Mouse (Mus musculus): ENCODE data around the gene Nfia. TPM values are rescaled to one million over a fixed set of nuclear protein-coding genes. Genes with fewer than 3 reads are reported as not detected.

The Nfia gene
- polyA plus RNA-seq, 1 experiment from 2014 or later: 78.4 TPM

DNA sequence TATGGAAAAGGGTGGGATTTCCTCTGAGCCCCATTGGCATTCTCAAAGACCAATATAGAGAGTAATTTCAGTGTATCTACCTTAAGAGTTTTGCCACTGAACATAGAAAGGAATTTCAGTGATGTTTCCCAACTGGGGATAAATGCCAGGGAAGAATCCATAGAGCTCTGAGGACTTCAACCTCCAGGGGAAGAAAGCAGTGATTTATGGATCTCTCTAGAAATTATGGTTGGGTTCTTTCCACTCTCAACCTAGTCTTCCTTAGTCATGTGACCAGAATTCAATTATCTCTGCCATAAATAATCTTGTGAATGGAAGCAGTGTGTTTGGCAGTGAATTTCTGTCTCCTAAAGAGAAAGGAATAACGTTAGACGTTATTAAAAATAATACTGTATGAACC lies 85.0 kb downstream of the Nfia start:
- no peak overlapping the region for H3K9ac ChIP-seq (replicated peaks; ENCODE audit: low read depth, low read length)
- H3K27ac ChIP-seq (ENCODE audit: low read length): no peak overlapping the region
- ATAC-seq (ENCODE audit: insufficient number of reproducible peaks, insufficient read depth, low FRiP score, low read depth): no peak
- WGBS: 50% methylated on average over 2 of the region's 2 CpGs
- no peak overlapping the region for H3K4me3 ChIP-seq (ENCODE audit: low read depth, low read length)
- no peaks in the 10 kb centered on the region for H3K9me3 ChIP-seq (ENCODE audit: control insufficient read depth, low read depth, low read length)
- H3K36me3 ChIP-seq (ENCODE audit: control insufficient read depth, insufficient read depth, low read length): no peaks in the 10 kb centered on the region
- H3K27me3 ChIP-seq (ENCODE audit: control insufficient read depth, insufficient read depth, low read length): no peaks in the 10 kb centered on the region
- no peak overlapping the region for H3K4me2 ChIP-seq (replicated peaks; ENCODE audit: low read depth, low read length)
- H3K4me1 ChIP-seq (ENCODE audit: control insufficient read depth, insufficient read depth, low read length): 0 out of 2 replicates have a peak, but pooled peaks cover 8% of the 10 kb centered on the region

DNA sequence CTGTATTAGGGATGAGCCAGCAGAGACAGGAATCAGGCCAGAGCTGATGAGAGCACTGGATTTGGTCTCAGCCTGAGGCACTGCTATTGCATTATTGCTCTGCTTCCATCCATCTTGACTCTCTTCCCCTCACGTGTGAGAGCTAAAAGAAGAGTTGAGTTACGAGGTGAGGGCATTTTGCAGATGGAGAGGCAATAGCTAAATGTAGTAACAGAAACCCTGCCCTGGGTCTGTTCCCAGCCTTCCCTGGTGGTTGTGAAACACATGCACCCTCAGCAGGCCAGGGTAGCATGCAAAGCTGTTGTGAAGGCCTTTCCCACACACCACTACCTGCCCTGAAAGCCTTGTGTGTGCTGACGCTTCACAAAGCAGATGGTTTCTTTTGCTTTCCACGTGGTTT lies 86.9 kb downstream of the Nfia start:
- H3K9me3 ChIP-seq (ENCODE audit: control insufficient read depth, low read depth, low read length): no peaks in the 10 kb centered on the region
- H3K4me2 ChIP-seq (replicated peaks; ENCODE audit: low read depth, low read length): no peak overlapping the region
- no peak overlapping the region for H3K4me3 ChIP-seq (ENCODE audit: low read depth, low read length)
- ATAC-seq (ENCODE audit: insufficient number of reproducible peaks, insufficient read depth, low FRiP score, low read depth): no peak
- peak overlapping the region; percentile 29; the same call in 1 of the 2 replicates for H3K27ac ChIP-seq (ENCODE audit: low read length)
- WGBS: 66% methylated on average over 4 of the region's 4 CpGs
- no peaks in the 10 kb centered on the region for H3K36me3 ChIP-seq (ENCODE audit: control insufficient read depth, insufficient read depth, low read length)
- 0 out of 2 replicates have a peak, but pooled peaks cover 8% of the 10 kb centered on the region for H3K4me1 ChIP-seq (ENCODE audit: control insufficient read depth, insufficient read depth, low read length)
- H3K9ac ChIP-seq (replicated peaks; ENCODE audit: low read depth, low read length): no peak overlapping the region
- no peaks in the 10 kb centered on the region for H3K27me3 ChIP-seq (ENCODE audit: control insufficient read depth, insufficient read depth, low read length)

DNA sequence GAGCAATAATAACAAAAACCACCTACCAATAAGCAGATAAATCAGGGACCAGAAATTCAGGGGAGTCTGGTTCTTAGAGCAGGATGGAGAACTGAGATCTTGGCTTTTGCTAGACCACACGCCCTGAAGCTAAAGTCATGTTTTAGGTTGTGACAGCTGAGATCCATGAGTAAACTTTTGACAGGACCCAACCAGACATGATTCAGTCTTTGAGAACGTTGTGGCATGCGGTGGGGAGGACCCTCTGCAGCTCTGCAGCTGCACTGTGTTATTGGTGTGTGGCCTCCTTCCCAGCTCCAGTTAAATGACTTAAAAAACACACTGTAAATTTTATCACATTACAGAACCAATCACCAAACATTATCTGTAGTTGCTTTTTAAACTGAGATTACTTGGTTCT lies 87.8 kb downstream of the Nfia start:
- no peaks in the 10 kb centered on the region for H3K36me3 ChIP-seq (ENCODE audit: control insufficient read depth, insufficient read depth, low read length)
- H3K4me1 ChIP-seq (ENCODE audit: control insufficient read depth, insufficient read depth, low read length): 0 out of 2 replicates have a peak, but pooled peaks cover 8% of the 10 kb centered on the region
- no peak overlapping the region for H3K4me2 ChIP-seq (replicated peaks; ENCODE audit: low read depth, low read length)
- no peak overlapping the region for H3K27ac ChIP-seq (ENCODE audit: low read length)
- WGBS: 19% methylated on average over 3 of the region's 3 CpGs
- no peak overlapping the region for H3K4me3 ChIP-seq (ENCODE audit: low read depth, low read length)
- no peaks in the 10 kb centered on the region for H3K9me3 ChIP-seq (ENCODE audit: control insufficient read depth, low read depth, low read length)
- H3K27me3 ChIP-seq (ENCODE audit: control insufficient read depth, insufficient read depth, low read length): no peaks in the 10 kb centered on the region
- H3K9ac ChIP-seq (replicated peaks; ENCODE audit: low read depth, low read length): no peak overlapping the region
- no peak for ATAC-seq (ENCODE audit: insufficient number of reproducible peaks, insufficient read depth, low FRiP score, low read depth)

DNA sequence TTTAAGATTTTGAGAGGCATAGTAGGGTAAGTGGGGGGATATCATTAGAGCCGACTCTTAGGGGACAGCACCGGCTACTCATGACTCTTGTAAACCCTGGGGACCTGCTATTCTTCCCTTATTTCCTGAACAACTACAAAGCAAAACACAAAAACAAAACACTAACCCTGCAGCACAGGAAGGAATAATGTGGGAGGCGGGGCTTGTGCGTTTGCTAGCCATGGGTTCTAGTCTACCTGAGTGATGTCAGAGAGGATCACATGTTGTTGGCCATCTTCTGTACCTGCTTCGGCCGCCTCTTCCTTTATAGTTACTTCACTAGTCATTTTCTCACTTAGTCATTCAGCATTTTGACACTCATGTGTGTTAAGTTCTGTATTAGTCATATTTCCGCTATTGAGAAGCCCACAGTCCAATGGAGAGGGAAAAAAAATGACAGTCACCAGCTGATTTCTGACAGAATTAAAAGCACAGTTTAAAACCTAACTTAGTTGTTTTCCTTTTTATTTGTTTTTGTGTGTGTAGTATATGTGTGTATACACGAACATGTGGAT lies 88.3 kb downstream of the Nfia start:
- H3K36me3 ChIP-seq (ENCODE audit: control insufficient read depth, insufficient read depth, low read length): no peaks in the 10 kb centered on the region
- no peak overlapping the region for H3K4me3 ChIP-seq (ENCODE audit: low read depth, low read length)
- H3K9me3 ChIP-seq (ENCODE audit: control insufficient read depth, low read depth, low read length): no peaks in the 10 kb centered on the region
- H3K27me3 ChIP-seq (ENCODE audit: control insufficient read depth, insufficient read depth, low read length): no peaks in the 10 kb centered on the region
- 86% methylated on average over 8 of the region's 8 CpGs for WGBS
- 0 out of 2 replicates have a peak, but pooled peaks cover 8% of the 10 kb centered on the region for H3K4me1 ChIP-seq (ENCODE audit: control insufficient read depth, insufficient read depth, low read length)
- H3K4me2 ChIP-seq (replicated peaks; ENCODE audit: low read depth, low read length): no peak overlapping the region
- no peak overlapping the region for H3K27ac ChIP-seq (ENCODE audit: low read length)
- H3K9ac ChIP-seq (replicated peaks; ENCODE audit: low read depth, low read length): no peak overlapping the region
- ATAC-seq (ENCODE audit: insufficient number of reproducible peaks, insufficient read depth, low FRiP score, low read depth): no peak

DNA sequence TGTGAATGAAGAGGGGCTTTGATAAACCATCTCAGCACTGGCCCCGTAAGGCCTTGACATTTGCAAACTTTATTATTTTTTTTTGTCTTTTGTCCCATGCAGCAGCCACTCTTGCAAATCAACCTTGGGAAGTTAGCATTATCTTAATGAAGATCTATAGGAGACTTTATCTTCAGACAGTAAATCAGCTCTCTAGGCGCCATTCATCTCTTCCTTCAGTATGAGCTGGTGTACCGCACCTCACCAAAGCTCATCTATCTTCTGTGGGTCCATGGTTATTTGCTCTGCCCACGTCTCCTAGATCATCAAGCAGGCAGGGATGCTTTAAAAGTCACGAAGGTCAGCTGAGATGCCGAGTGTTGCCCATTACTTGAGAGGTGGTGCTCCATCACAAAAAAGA lies 89.8 kb downstream of the Nfia start:
- Histone ChIP-seq H3K4me2 (replicated peaks; ENCODE audit: low read depth, low read length) (no peak overlapping the region), H3K36me3 (ENCODE audit: control insufficient read depth, insufficient read depth, low read length) (no peaks in the 10 kb centered on the region), H3K4me1 (ENCODE audit: control insufficient read depth, insufficient read depth, low read length) (0 out of 2 replicates have a peak, but pooled peaks cover 4% of the 10 kb centered on the region), H3K9me3 (ENCODE audit: control insufficient read depth, low read depth, low read length) (no peaks in the 10 kb centered on the region), H3K4me3 (ENCODE audit: low read depth, low read length) (no peak overlapping the region), H3K9ac (replicated peaks; ENCODE audit: low read depth, low read length) (no peak overlapping the region), H3K27me3 (ENCODE audit: control insufficient read depth, insufficient read depth, low read length) (no peaks in the 10 kb centered on the region), H3K27ac (ENCODE audit: low read length) (no peak overlapping the region)
- 67% methylated on average over 6 of the region's 6 CpGs for WGBS
- ATAC-seq (ENCODE audit: insufficient number of reproducible peaks, insufficient read depth, low FRiP score, low read depth): no peak

DNA sequence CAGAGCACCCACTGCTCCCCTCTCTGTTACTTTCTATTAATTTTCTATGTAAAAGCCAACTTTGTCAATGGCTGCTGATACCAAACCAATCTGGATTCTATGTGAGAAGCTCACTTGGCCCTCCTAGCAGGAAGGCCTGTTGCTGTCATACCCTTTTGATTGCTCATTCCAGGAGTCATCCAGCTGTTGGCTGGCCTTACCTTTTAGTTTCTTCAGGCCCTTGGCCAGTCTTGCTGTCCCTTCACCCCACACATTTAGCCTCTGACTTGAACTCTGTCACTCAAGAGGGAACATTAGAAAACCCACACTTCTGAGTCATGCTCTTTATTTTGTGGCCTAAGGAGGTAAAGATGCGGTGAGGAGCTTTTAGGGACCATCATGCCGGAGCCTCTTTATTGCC lies 91.7 kb downstream of the Nfia start:
- Histone ChIP-seq H3K36me3 (ENCODE audit: control insufficient read depth, insufficient read depth, low read length) (no peaks in the 10 kb centered on the region), H3K4me1 (ENCODE audit: control insufficient read depth, insufficient read depth, low read length) (peaks cover 11% of the 10 kb centered on the region; the same call in 1 of the 2 replicates), H3K27me3 (ENCODE audit: control insufficient read depth, insufficient read depth, low read length) (no peaks in the 10 kb centered on the region), H3K4me3 (ENCODE audit: low read depth, low read length) (no peak overlapping the region), H3K9ac (replicated peaks; ENCODE audit: low read depth, low read length) (no peak overlapping the region), H3K27ac (ENCODE audit: low read length) (no peak overlapping the region), H3K4me2 (replicated peaks; ENCODE audit: low read depth, low read length) (no peak overlapping the region), H3K9me3 (ENCODE audit: control insufficient read depth, low read depth, low read length) (no peaks in the 10 kb centered on the region)
- 94% methylated on average over 2 of the region's 2 CpGs for WGBS
- no peak for ATAC-seq (ENCODE audit: insufficient number of reproducible peaks, insufficient read depth, low FRiP score, low read depth)

DNA sequence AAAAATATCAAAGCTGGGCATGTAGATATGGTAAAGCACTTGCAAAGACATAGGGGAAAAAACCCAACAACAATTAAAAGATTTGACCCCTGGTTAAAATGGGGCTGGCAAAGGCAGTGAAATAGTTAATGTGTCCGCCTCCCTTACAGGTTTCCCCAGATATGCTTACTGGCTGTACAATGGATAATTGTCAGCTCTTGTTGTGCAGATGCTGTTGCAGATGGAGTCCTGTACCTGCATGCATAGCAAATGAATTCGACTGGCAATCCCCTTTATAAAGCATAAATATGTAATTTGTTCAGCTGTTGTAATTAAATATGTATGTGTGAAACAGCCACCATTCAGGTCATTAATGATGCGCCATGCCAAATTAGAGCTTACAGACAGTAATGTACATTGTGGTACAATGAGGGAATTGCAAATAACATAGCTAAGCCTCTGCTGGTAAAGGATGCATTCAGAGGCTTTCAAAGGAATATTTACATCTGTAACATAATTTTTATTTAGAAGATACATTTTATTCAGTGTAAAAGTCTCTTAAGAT lies 92.9 kb downstream of the Nfia start:
- Histone ChIP-seq H3K4me2 (replicated peaks; ENCODE audit: low read depth, low read length) (no peak overlapping the region), H3K4me3 (ENCODE audit: low read depth, low read length) (no peak overlapping the region), H3K27me3 (ENCODE audit: control insufficient read depth, insufficient read depth, low read length) (no peaks in the 10 kb centered on the region), H3K9me3 (ENCODE audit: control insufficient read depth, low read depth, low read length) (no peaks in the 10 kb centered on the region), H3K27ac (ENCODE audit: low read length) (no peak overlapping the region), H3K9ac (replicated peaks; ENCODE audit: low read depth, low read length) (no peak overlapping the region), H3K4me1 (ENCODE audit: control insufficient read depth, insufficient read depth, low read length) (peaks cover 16% of the 10 kb centered on the region), H3K36me3 (ENCODE audit: control insufficient read depth, insufficient read depth, low read length) (no peaks in the 10 kb centered on the region)
- WGBS: 87% methylated on average over 3 of the region's 3 CpGs
- no peak for ATAC-seq (ENCODE audit: insufficient number of reproducible peaks, insufficient read depth, low FRiP score, low read depth)

DNA sequence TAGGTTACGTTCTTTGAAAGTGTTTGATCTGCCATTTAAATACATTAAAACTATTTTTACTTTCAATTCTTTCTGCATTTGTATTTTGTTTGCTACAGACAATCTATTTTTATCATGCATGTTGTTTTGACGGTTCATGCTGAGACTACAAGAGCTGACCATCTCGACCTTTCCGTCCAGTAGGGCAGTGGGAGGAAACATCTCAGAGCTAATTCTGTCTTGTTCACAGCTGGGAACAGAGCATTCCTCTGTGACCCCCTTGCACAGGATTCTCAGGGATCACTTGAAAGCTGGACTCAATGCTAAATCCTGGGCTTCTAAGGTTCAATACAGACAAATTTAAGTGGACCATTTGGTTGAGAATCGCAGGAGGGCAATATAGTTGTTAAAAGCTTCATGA lies 93.9 kb downstream of the Nfia start:
- H3K4me2 ChIP-seq (replicated peaks; ENCODE audit: low read depth, low read length): no peak overlapping the region
- H3K9me3 ChIP-seq (ENCODE audit: control insufficient read depth, low read depth, low read length): no peaks in the 10 kb centered on the region
- no peak overlapping the region for H3K9ac ChIP-seq (replicated peaks; ENCODE audit: low read depth, low read length)
- no peak overlapping the region for H3K27ac ChIP-seq (ENCODE audit: low read length)
- H3K4me3 ChIP-seq (ENCODE audit: low read depth, low read length): no peak overlapping the region
- WGBS: 68% methylated on average over 5 of the region's 5 CpGs
- H3K27me3 ChIP-seq (ENCODE audit: control insufficient read depth, insufficient read depth, low read length): no peaks in the 10 kb centered on the region
- ATAC-seq (ENCODE audit: insufficient number of reproducible peaks, insufficient read depth, low FRiP score, low read depth): no peak
- no peaks in the 10 kb centered on the region for H3K36me3 ChIP-seq (ENCODE audit: control insufficient read depth, insufficient read depth, low read length)
- peaks cover 16% of the 10 kb centered on the region for H3K4me1 ChIP-seq (ENCODE audit: control insufficient read depth, insufficient read depth, low read length)

Measured in stomach, embryonic 14.5 days (tissue).